Mouse (Mus musculus) heart, postnatal 0 days (tissue): ENCODE measurements around the gene Cacnb4.

Experiments
- CTCF ChIP-seq: IDR thresholded peaks from 2 replicates; pipeline ENCODE4 v1.5.1; 2016; ENCODE audit warnings: antibody characterized with exemption, control low read depth, low read depth
- EP300 ChIP-seq: IDR thresholded peaks from 2 replicates; pipeline ENCODE4 v1.6.1; 2016; ENCODE audit warnings: antibody characterized with exemption, low read depth

DNA sequence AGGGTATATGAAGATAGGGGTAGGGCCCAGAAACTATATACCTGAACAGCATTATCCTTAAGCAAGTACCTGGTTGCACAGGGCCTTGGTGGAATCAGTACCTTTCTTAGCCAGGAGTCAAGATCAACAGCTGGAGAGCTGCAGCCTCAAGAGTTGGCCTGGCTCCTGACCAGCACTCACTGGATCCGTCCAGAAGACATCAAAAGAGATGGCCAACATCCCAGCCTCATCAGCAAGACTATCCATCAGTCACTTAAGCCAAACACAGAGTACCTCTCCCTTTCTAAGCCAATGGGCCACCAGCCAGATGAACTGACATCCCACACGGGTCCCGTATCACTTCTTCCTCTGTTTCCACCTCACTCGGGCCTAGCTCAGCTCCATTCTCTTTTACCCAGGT lies 140.1 kb downstream of the Cacnb4 start:
- TF ChIP-seq CTCF: no peak
- TF ChIP-seq EP300: no peak
